ENCODE assay signal across 12 mouse cellular contexts in genomic region chr19:26888171-26888570, GRCm38 (mm10). TPM values are rescaled to one million over a fixed set of nuclear protein-coding genes. Genes with fewer than 3 reads are reported as not detected.
DNase-seq lines count a peak whose midpoint lies in the region; ATAC-seq and TF ChIP-seq lines count a peak whose summit lies in the region.
"Had no signal": no experiment of that assay in that cellular context is flagged by ENCODE, and none has a peak within 500 bp of the region (broad histone marks: within the 10 kb centered on the region; RNA-seq: fewer than 3 reads in every experiment).

No protein-coding gene starts in this region.

- H3K27me3 ChIP-seq in neural tube, embryonic 14.5 days (ENCODE audit: control insufficient read depth, insufficient read depth, low read length), result no peaks in the 10 kb centered on the region
- H3K27me3 ChIP-seq: limb, embryonic 12.5 days had no signal

- peak; percentile 62 for TF ChIP-seq CTCF in left cerebral cortex, adult 2 months (IDR thresholded peaks at IDR 0.05)
- peak; percentile 79 for TF ChIP-seq CTCF in layer of hippocampus, adult 2 months (conservative IDR thresholded peaks at IDR 0.05)

- peak; percentile 25 to 31 for DNase-seq in left cerebral cortex, adult 2 months (ENCODE audit: extremely low spot score in 1 of 2, low spot score in 2 of 2)
- no peak for DNase-seq in left cerebral cortex, adult 11 months (ENCODE audit: low spot score)
- peak; percentile 56 to 67 for DNase-seq in frontal cortex, adult 2 months (ENCODE audit: extremely low spot score in 1 of 2, low spot score in 1 of 2)
- peak; percentile 42 to 64 for DNase-seq in layer of hippocampus, adult 2 months (ENCODE audit: low spot score in 2 of 2)
- no peak for DNase-seq in heart, postnatal 4 days
- DNase-seq in thymus, adult 18-20 months, result no peak
- DNase-seq in kidney, postnatal 10 days, result no peak
- DNase-seq: kidney, adult 18-20 months; spleen, adult 18-20 months had no signal

- H3K36me3 ChIP-seq in neural tube, embryonic 14.5 days (ENCODE audit: control insufficient read depth, insufficient read depth, low read length), result no peaks in the 10 kb centered on the region
- H3K36me3 ChIP-seq: limb, embryonic 12.5 days had no signal

- no peaks in the 10 kb centered on the region for H3K4me1 ChIP-seq in neural tube, embryonic 14.5 days (ENCODE audit: control insufficient read depth, insufficient read depth, low read length)
- H3K4me1 ChIP-seq: limb, embryonic 12.5 days had no signal

- H3K9ac ChIP-seq in neural tube, embryonic 14.5 days (replicated peaks; ENCODE audit: low read depth, low read length), result no peak overlapping the region
- H3K9ac ChIP-seq: limb, embryonic 12.5 days had no signal

- no peaks in the 10 kb centered on the region for H3K9me3 ChIP-seq in neural tube, embryonic 14.5 days (ENCODE audit: control insufficient read depth, low read length)
- H3K9me3 ChIP-seq: limb, embryonic 12.5 days had no signal

- no peak overlapping the region for H3K4me2 ChIP-seq in neural tube, embryonic 14.5 days (ENCODE audit: low read depth, low read length)
- H3K4me2 ChIP-seq: limb, embryonic 12.5 days had no signal

- intact Hi-C loops in left cerebral cortex, adult 2 months (cut with DNase I), result loop anchor here (5.0 kb wide), 2 partner anchors 329 to 539 kb away; partner anchors contain the start of genes Pum3 and Vldlr

- no peak overlapping the region for H3K4me3 ChIP-seq in left cerebral cortex, adult 2 months
- no peak overlapping the region for H3K4me3 ChIP-seq in layer of hippocampus, adult 2 months
- no peak overlapping the region for H3K4me3 ChIP-seq in neural tube, embryonic 14.5 days (ENCODE audit: low read depth, low read length)
- H3K4me3 ChIP-seq: limb, embryonic 12.5 days had no signal

- 50% methylated on average over 9 of the region's 9 CpGs for WGBS in neural tube, embryonic 14.5 days

- ATAC-seq in neural tube, embryonic 14.5 days (ENCODE audit: low read depth), result peak; percentile 82; the same call in 1 of the 2 replicates

- H3K27ac ChIP-seq in left cerebral cortex, adult 2 months, result no peak overlapping the region
- H3K27ac ChIP-seq in layer of hippocampus, adult 2 months, result peak overlapping the region; percentile 71; the same call in 1 of the 2 replicates
- H3K27ac ChIP-seq in neural tube, embryonic 14.5 days (ENCODE audit: low read depth, low read length), result no peak overlapping the region
- H3K27ac ChIP-seq: limb, embryonic 12.5 days had no signal

RNA-seq across cellular contexts. Expression of gene Gm815, which starts 2.5 kb away (rescaled TPM):
- total RNA-seq in left cerebral cortex, adult 2 months (2021), result not detected
- polyA plus RNA-seq in frontal cortex, adult 2 months (2012; rRNA removed), result not detected in 2 replicates
- total RNA-seq in layer of hippocampus, adult 2 months (2021), result not detected
- polyA plus RNA-seq in neural tube, embryonic 14.5 days (2014; fragmentation: Nextera tagmentation; extraction: Ambion mirVana), result not detected in 2 replicates
- total RNA-seq in heart, postnatal 4 days (2021), result not detected
- total RNA-seq: heart, adult 8-10 months had no signal
- polyA plus RNA-seq: limb, embryonic 12.5 days had no signal

Comparison
In these comparisons a context has a peak if more than half of its experiments do, and no peak if none do; other contexts are left out.
1. DNase-seq: peak in left cerebral cortex, adult 2 months (2 of 2), frontal cortex, adult 2 months (2 of 2) and layer of hippocampus, adult 2 months (2 of 2); none in left cerebral cortex, adult 11 months (single experiment), heart, postnatal 4 days (single experiment), thymus, adult 18-20 months (0 of 2) and kidney, postnatal 10 days (single experiment).